Mouse (Mus musculus): Measurements from ENCODE around the gene Tacc2.
"Not testable (repeated sequence)": the region's sequence is repeated elsewhere in the genome, so short reads cannot be mapped to it uniquely, and the experiment has no call there.

Tacc2 gene

GRCm38 (mm10) chr7:130577388-130578003 lies at the start of gene Tacc2:
Gene Tacc2, plus strand, starts transcription at chr7:130577438.
- DNase-seq (ENCODE audit: low read depth), result no peak

- DNase-seq (ENCODE audit: low read depth), result not testable (repeated sequence)
Measured at GRCm38 (mm10) chr7:130531138-130531537, 46.1 kb upstream of the Tacc2 start.

GRCm38 (mm10) chr7:130533316-130534260 lies 43.6 kb upstream of the Tacc2 start:
- peak; percentile 93 for DNase-seq (ENCODE audit: low read depth)

GRCm38 (mm10) chr7:130535174-130535573 lies 42.1 kb upstream of the Tacc2 start:
- no peak for DNase-seq (ENCODE audit: low read depth)

GRCm38 (mm10) chr7:130537068-130537467 lies 40.2 kb upstream of the Tacc2 start:
- no peak for DNase-seq (ENCODE audit: low read depth)

GRCm38 (mm10) chr7:130540176-130540575 lies 37.1 kb upstream of the Tacc2 start:
- no peak for DNase-seq (ENCODE audit: low read depth)

- DNase-seq (ENCODE audit: low read depth), result no peak
Measured at GRCm38 (mm10) chr7:130543181-130543580, 34.1 kb upstream of the Tacc2 start.

GRCm38 (mm10) chr7:130545401-130545800 lies 31.8 kb upstream of the Tacc2 start:
- peak; percentile 10 for DNase-seq (ENCODE audit: low read depth)

GRCm38 (mm10) chr7:130545893-130546292 lies 31.3 kb upstream of the Tacc2 start:
- peak; percentile 10 for DNase-seq (ENCODE audit: low read depth)

GRCm38 (mm10) chr7:130546421-130546790 lies 30.8 kb upstream of the Tacc2 start:
- no peak for DNase-seq (ENCODE audit: low read depth)

- DNase-seq (ENCODE audit: low read depth), result peak; percentile 95
Measured at GRCm38 (mm10) chr7:130546791-130547484, 30.3 kb upstream of the Tacc2 start.

- no peak for DNase-seq (ENCODE audit: low read depth)
Measured at GRCm38 (mm10) chr7:130547635-130548175, 29.5 kb upstream of the Tacc2 start.

GRCm38 (mm10) chr7:130552780-130553179 lies 24.5 kb upstream of the Tacc2 start:
- DNase-seq (ENCODE audit: low read depth), result no peak

- DNase-seq (ENCODE audit: low read depth), result no peak
Measured at GRCm38 (mm10) chr7:130553321-130553720, 23.9 kb upstream of the Tacc2 start.

GRCm38 (mm10) chr7:130555597-130555996 lies 21.6 kb upstream of the Tacc2 start:
- DNase-seq (ENCODE audit: low read depth), result no peak

GRCm38 (mm10) chr7:130558592-130558991 lies 18.6 kb upstream of the Tacc2 start:
- DNase-seq (ENCODE audit: low read depth), result no peak

- DNase-seq (ENCODE audit: low read depth), result no peak
Measured at GRCm38 (mm10) chr7:130560933-130561332, 16.3 kb upstream of the Tacc2 start.

- DNase-seq (ENCODE audit: low read depth), result no peak
Measured at GRCm38 (mm10) chr7:130563276-130563675, 14.0 kb upstream of the Tacc2 start.

GRCm38 (mm10) chr7:130563880-130564279 lies 13.4 kb upstream of the Tacc2 start:
- no peak for DNase-seq (ENCODE audit: low read depth)

GRCm38 (mm10) chr7:130564596-130564995 lies 12.6 kb upstream of the Tacc2 start:
- no peak for DNase-seq (ENCODE audit: low read depth)

GRCm38 (mm10) chr7:130568783-130569436 lies 8.3 kb upstream of the Tacc2 start:
- no peak for DNase-seq (ENCODE audit: low read depth)

- DNase-seq (ENCODE audit: low read depth), result no peak
Measured at GRCm38 (mm10) chr7:130570472-130570871, 6.8 kb upstream of the Tacc2 start.
